Mouse (Mus musculus): ENCODE results near the gene Shank2. TPM values are rescaled to one million over a fixed set of nuclear protein-coding genes. Genes with fewer than 3 reads are reported as not detected.
A peak's percentile ranks its signal among the peaks of the same experiment; 100 is the strongest.

Gene Shank2
- polyA plus RNA-seq, 2 experiments: 0.59 to 0.89 TPM

GRCm38 (mm10) chr7:144390676-144391075, 388.9 kb downstream of the Shank2 start:
- Histone ChIP-seq H3K9ac (ENCODE audit: low read depth, low read length, severe bottlenecking) (no peak overlapping the region), H3K27ac (replicated peaks; ENCODE audit: low read depth, low read length) (no peak overlapping the region), H3K4me1 (ENCODE audit: control insufficient read depth, insufficient read depth, low read length) (no peaks in the 10 kb centered on the region), H3K4me3 (replicated peaks; ENCODE audit: low read length) (no peak overlapping the region), H3K4me2 (replicated peaks; ENCODE audit: low read depth, low read length, severe bottlenecking) (no peak overlapping the region), H3K27me3 (ENCODE audit: control insufficient read depth, insufficient read depth, low read length) (no peaks in the 10 kb centered on the region), H3K36me3 (ENCODE audit: control insufficient read depth, insufficient read depth, low read length) (no peaks in the 10 kb centered on the region), H3K9me3 (ENCODE audit: control insufficient read depth, low read length) (no peaks in the 10 kb centered on the region)
- DNase-seq (ENCODE audit: low spot score): no peak
- WGBS: 63% methylated on average over 8 of the region's 8 CpGs
- TF ChIP-seq POLR2A (IDR thresholded peaks at IDR 0.05; ENCODE audit: borderline replicate concordance, extremely low read depth, insufficient read depth, insufficient read length): no peak
- no peak for ATAC-seq (ENCODE audit: low FRiP score, low read depth)

GRCm38 (mm10) chr7:144391727-144392126, 390.0 kb downstream of the Shank2 start:
- no peak for TF ChIP-seq POLR2A (IDR thresholded peaks at IDR 0.05; ENCODE audit: borderline replicate concordance, extremely low read depth, insufficient read depth, insufficient read length)
- H3K4me2 ChIP-seq (replicated peaks; ENCODE audit: low read depth, low read length, severe bottlenecking): no peak overlapping the region
- DNase-seq (ENCODE audit: low spot score): no peak
- WGBS: 67% methylated on average over 6 of the region's 6 CpGs
- H3K4me1 ChIP-seq (ENCODE audit: control insufficient read depth, insufficient read depth, low read length): no peaks in the 10 kb centered on the region
- H3K27ac ChIP-seq (replicated peaks; ENCODE audit: low read depth, low read length): no peak overlapping the region
- no peak overlapping the region for H3K9ac ChIP-seq (ENCODE audit: low read depth, low read length, severe bottlenecking)
- no peaks in the 10 kb centered on the region for H3K27me3 ChIP-seq (ENCODE audit: control insufficient read depth, insufficient read depth, low read length)
- no peaks in the 10 kb centered on the region for H3K9me3 ChIP-seq (ENCODE audit: control insufficient read depth, low read length)
- no peak overlapping the region for H3K4me3 ChIP-seq (replicated peaks; ENCODE audit: low read length)
- ATAC-seq (ENCODE audit: low FRiP score, low read depth): no peak
- no peaks in the 10 kb centered on the region for H3K36me3 ChIP-seq (ENCODE audit: control insufficient read depth, insufficient read depth, low read length)

DNA sequence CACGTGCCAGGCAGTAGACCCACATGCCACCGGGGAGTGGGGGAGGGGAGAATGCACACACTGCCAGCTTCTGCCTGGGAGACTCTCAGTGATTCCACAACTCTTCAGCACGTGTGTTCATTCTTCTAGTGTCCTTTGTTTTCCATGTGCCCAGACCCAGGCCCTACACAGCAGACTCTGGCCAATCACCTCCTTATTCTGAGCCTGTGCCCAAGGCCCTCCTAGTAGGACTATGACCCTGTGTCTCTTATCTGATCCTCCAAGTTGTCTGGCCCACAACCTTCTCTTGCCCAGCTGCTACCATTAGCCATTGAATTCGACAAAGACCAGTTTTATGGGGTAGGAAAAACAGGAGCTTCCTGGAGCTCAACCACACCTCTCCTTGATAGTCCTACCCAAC, 400.8 kb downstream of the Shank2 start:
- DNase-seq (ENCODE audit: low spot score): no peak

GRCm38 (mm10) chr7:144407675-144408074, 405.9 kb downstream of the Shank2 start:
- H3K9me3 ChIP-seq (ENCODE audit: control insufficient read depth, low read length): no peaks in the 10 kb centered on the region
- ATAC-seq (ENCODE audit: low FRiP score, low read depth) (no peak), DNase-seq (ENCODE audit: low spot score) (no peak)
- no peaks in the 10 kb centered on the region for H3K36me3 ChIP-seq (ENCODE audit: control insufficient read depth, insufficient read depth, low read length)
- H3K27me3 ChIP-seq (ENCODE audit: control insufficient read depth, insufficient read depth, low read length): no peaks in the 10 kb centered on the region
- H3K9ac ChIP-seq (ENCODE audit: low read depth, low read length, severe bottlenecking): no peak overlapping the region
- peak overlapping the region; percentile 52; the same call in 1 of the 2 replicates for H3K27ac ChIP-seq (replicated peaks; ENCODE audit: low read depth, low read length)
- peaks cover 11% of the 10 kb centered on the region for H3K4me1 ChIP-seq (ENCODE audit: control insufficient read depth, insufficient read depth, low read length)
- H3K4me3 ChIP-seq (replicated peaks; ENCODE audit: low read length): no peak overlapping the region
- 43% methylated on average over 4 of the region's 4 CpGs for WGBS
- H3K4me2 ChIP-seq (replicated peaks; ENCODE audit: low read depth, low read length, severe bottlenecking): no peak overlapping the region
- TF ChIP-seq POLR2A (IDR thresholded peaks at IDR 0.05; ENCODE audit: borderline replicate concordance, extremely low read depth, insufficient read depth, insufficient read length): no peak

More for the DNA sequence above, 400.8 kb downstream of the Shank2 start:
- Histone ChIP-seq H3K4me3 (replicated peaks; ENCODE audit: low read length) (no peak overlapping the region), H3K9ac (ENCODE audit: low read depth, low read length, severe bottlenecking) (no peak overlapping the region), H3K4me2 (replicated peaks; ENCODE audit: low read depth, low read length, severe bottlenecking) (no peak overlapping the region), H3K36me3 (ENCODE audit: control insufficient read depth, insufficient read depth, low read length) (no peaks in the 10 kb centered on the region), H3K9me3 (ENCODE audit: control insufficient read depth, low read length) (no peaks in the 10 kb centered on the region), H3K4me1 (ENCODE audit: control insufficient read depth, insufficient read depth, low read length) (no peaks in the 10 kb centered on the region), H3K27ac (replicated peaks; ENCODE audit: low read depth, low read length) (no peak overlapping the region), H3K27me3 (ENCODE audit: control insufficient read depth, insufficient read depth, low read length) (no peaks in the 10 kb centered on the region)
- no peak for TF ChIP-seq POLR2A (IDR thresholded peaks at IDR 0.05; ENCODE audit: borderline replicate concordance, extremely low read depth, insufficient read depth, insufficient read length)
- WGBS: 73% methylated on average over 3 of the region's 4 CpGs
- no peak for ATAC-seq (ENCODE audit: low FRiP score, low read depth)

DNA sequence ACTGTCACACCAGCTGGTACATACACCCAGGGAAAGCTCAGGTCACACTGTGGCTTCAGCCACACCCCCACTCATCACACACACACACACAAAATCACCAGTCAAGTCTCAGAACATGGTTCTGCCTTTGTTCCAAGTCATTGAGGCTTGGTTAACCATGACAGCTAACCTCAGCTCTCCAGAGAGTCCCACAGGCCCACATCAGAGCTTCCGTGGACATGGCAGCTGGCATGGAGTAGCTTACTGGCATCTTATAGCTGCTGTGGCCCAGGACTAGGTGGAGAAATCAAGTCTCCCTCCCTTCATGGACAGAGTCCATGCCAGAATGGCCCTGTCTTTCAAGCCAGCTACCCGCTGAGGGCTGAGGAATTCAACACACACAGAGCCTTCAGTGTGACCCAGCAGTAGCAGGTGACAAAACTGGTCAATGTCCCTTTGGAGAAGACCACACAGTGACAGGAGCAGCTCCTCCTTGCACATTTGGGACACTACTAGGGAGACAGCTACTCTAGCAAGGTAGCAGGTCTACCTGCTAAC, 406.8 kb downstream of the Shank2 start:
- H3K9me3 ChIP-seq (ENCODE audit: control insufficient read depth, low read length): no peaks in the 10 kb centered on the region
- 77% methylated on average over 2 of the region's 2 CpGs for WGBS
- no peak for TF ChIP-seq POLR2A (IDR thresholded peaks at IDR 0.05; ENCODE audit: borderline replicate concordance, extremely low read depth, insufficient read depth, insufficient read length)
- no peak overlapping the region for H3K9ac ChIP-seq (ENCODE audit: low read depth, low read length, severe bottlenecking)
- ATAC-seq (ENCODE audit: low FRiP score, low read depth) (no peak), DNase-seq (ENCODE audit: low spot score) (no peak)
- H3K4me2 ChIP-seq (replicated peaks; ENCODE audit: low read depth, low read length, severe bottlenecking): no peak overlapping the region
- no peak overlapping the region for H3K27ac ChIP-seq (replicated peaks; ENCODE audit: low read depth, low read length)
- H3K4me1 ChIP-seq (ENCODE audit: control insufficient read depth, insufficient read depth, low read length): peaks cover 15% of the 10 kb centered on the region
- H3K4me3 ChIP-seq (replicated peaks; ENCODE audit: low read length): no peak overlapping the region
- H3K27me3 ChIP-seq (ENCODE audit: control insufficient read depth, insufficient read depth, low read length): no peaks in the 10 kb centered on the region
- H3K36me3 ChIP-seq (ENCODE audit: control insufficient read depth, insufficient read depth, low read length): no peaks in the 10 kb centered on the region

- no peak for TF ChIP-seq POLR2A (IDR thresholded peaks at IDR 0.05; ENCODE audit: borderline replicate concordance, extremely low read depth, insufficient read depth, insufficient read length)
- no peak for DNase-seq (ENCODE audit: low spot score)
Measured at GRCm38 (mm10) chr7:144409682-144410081, 408.0 kb downstream of the Shank2 start.

More at GRCm38 (mm10) chr7:144409682-144410081, 408.0 kb downstream of the Shank2 start:
- H3K36me3 ChIP-seq (ENCODE audit: control insufficient read depth, insufficient read depth, low read length): no peaks in the 10 kb centered on the region
- H3K4me3 ChIP-seq (replicated peaks; ENCODE audit: low read length): no peak overlapping the region
- no peak overlapping the region for H3K4me2 ChIP-seq (replicated peaks; ENCODE audit: low read depth, low read length, severe bottlenecking)
- WGBS: 79% methylated on average over 18 of the region's 18 CpGs
- no peaks in the 10 kb centered on the region for H3K27me3 ChIP-seq (ENCODE audit: control insufficient read depth, insufficient read depth, low read length)
- H3K27ac ChIP-seq (replicated peaks; ENCODE audit: low read depth, low read length): no peak overlapping the region
- no peak overlapping the region for H3K9ac ChIP-seq (ENCODE audit: low read depth, low read length, severe bottlenecking)
- ATAC-seq (ENCODE audit: low FRiP score, low read depth): no peak
- H3K4me1 ChIP-seq (ENCODE audit: control insufficient read depth, insufficient read depth, low read length): peaks cover 15% of the 10 kb centered on the region
- H3K9me3 ChIP-seq (ENCODE audit: control insufficient read depth, low read length): no peaks in the 10 kb centered on the region

All from limb, embryonic 14.5 days (tissue).